Mouse (Mus musculus) neural tube, embryonic 10.5 days (tissue): ENCODE results near the gene Smg6.

Experiments used
- DNase-seq: peaks from one replicate; pipeline ENCODE4 v3.0.0-alpha.2; 2017; ENCODE audit warnings: low spot score; ENCODE audit errors: extremely low spot score

Gene Smg6

GRCm38 (mm10) chr11:75046638-75047037 is 121.0 kb downstream of the Smg6 start:
- DNase-seq: no peak

GRCm38 (mm10) chr11:75047066-75047465 is 121.4 kb downstream of the Smg6 start:
- no peak for DNase-seq

- no peak for DNase-seq
Measured at GRCm38 (mm10) chr11:75047736-75048407, 122.2 kb downstream of the Smg6 start.

GRCm38 (mm10) chr11:75049146-75049545 is 123.5 kb downstream of the Smg6 start:
- DNase-seq: no peak

GRCm38 (mm10) chr11:75049807-75050206 is 124.2 kb downstream of the Smg6 start:
- no peak for DNase-seq

- no peak for DNase-seq
Measured at GRCm38 (mm10) chr11:75051239-75051638, 125.6 kb downstream of the Smg6 start.

- peak; percentile 53 for DNase-seq
Measured at GRCm38 (mm10) chr11:75051712-75052550, 126.3 kb downstream of the Smg6 start.

GRCm38 (mm10) chr11:75053020-75053419 is 127.4 kb downstream of the Smg6 start:
- DNase-seq: no peak

GRCm38 (mm10) chr11:75053722-75054121 is 128.1 kb downstream of the Smg6 start:
- no peak for DNase-seq

GRCm38 (mm10) chr11:75054184-75054877 is 128.7 kb downstream of the Smg6 start:
- no peak for DNase-seq

GRCm38 (mm10) chr11:75054878-75055214 is 129.2 kb downstream of the Smg6 start:
- DNase-seq: no peak

- DNase-seq: no peak
Measured at GRCm38 (mm10) chr11:75062650-75063049, 137.0 kb downstream of the Smg6 start.

- DNase-seq: no peak
Measured at GRCm38 (mm10) chr11:75064266-75064665, 138.6 kb downstream of the Smg6 start.

- DNase-seq: no peak
Measured at GRCm38 (mm10) chr11:75071352-75071751, 145.7 kb downstream of the Smg6 start.

GRCm38 (mm10) chr11:75072932-75073625 is 147.5 kb downstream of the Smg6 start:
- DNase-seq: no peak

- DNase-seq: no peak
Measured at GRCm38 (mm10) chr11:75073696-75074095, 148.1 kb downstream of the Smg6 start.

GRCm38 (mm10) chr11:75074543-75074942 is 148.9 kb downstream of the Smg6 start:
- DNase-seq: no peak

GRCm38 (mm10) chr11:75078616-75079015 is 153.0 kb downstream of the Smg6 start:
- no peak for DNase-seq

GRCm38 (mm10) chr11:75083031-75083430 is 157.4 kb downstream of the Smg6 start:
- no peak for DNase-seq

- no peak for DNase-seq
Measured at GRCm38 (mm10) chr11:75092159-75092558, 166.5 kb downstream of the Smg6 start.

- no peak for DNase-seq
Measured at GRCm38 (mm10) chr11:75092656-75093055, 167.0 kb downstream of the Smg6 start.

- no peak for DNase-seq
Measured at GRCm38 (mm10) chr11:75094759-75095158, 169.1 kb downstream of the Smg6 start.
